Comparison of ENCODE assay signal across 10 mouse cellular contexts in the genomic region with DNA sequence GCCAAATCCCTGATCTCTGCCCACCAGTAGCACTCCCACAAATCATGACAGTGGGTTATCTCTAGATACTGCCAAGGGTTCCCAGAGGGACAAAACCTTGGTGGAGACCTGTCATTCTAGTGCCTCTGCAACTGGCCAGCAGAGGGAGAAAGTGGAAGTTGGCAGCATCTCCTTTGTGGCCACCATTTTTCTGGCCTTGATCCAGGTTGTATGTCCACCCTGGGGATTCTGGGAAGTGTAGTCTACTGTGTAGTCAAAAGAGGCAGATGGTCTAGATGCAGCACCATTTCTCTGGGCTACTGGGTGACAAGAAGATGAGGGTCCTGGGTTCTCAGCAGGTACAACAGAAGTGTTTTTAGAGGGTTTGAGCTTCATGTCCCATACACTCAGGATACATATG.
DNase-seq lines count a peak whose midpoint lies in the region; ATAC-seq and TF ChIP-seq lines count a peak whose summit lies in the region.
"Had no signal": no experiment of that assay in that cellular context is flagged by ENCODE, and none has a peak within 500 bp of the region (broad histone marks: within the 10 kb centered on the region; RNA-seq: fewer than 3 reads in every experiment).

No protein-coding gene starts in this region.

- no peak for TF ChIP-seq EP300 in liver, embryonic 14.5 days (IDR thresholded peaks at IDR 0.05; ENCODE audit: low read depth)

- DNase-seq in liver, embryonic 14.5 days (ENCODE audit: low read depth in 3 of 3, low spot score in 3 of 3): peak in 2 of 3 experiments; percentile 4 to 9
- DNase-seq in adrenal gland, postnatal 10 days: peak; percentile 73
- peak; percentile 14 for DNase-seq in naive thymus-derived CD4-positive, alpha-beta T cell, adult 2 months (ENCODE audit: low read depth)
- DNase-seq in thymus, postnatal 0 days (ENCODE audit: low spot score): no peak

- no peaks in the 10 kb centered on the region for H3K36me3 ChIP-seq in forebrain, embryonic 13.5 days (ENCODE audit: poor library complexity, severe bottlenecking)
- H3K36me3 ChIP-seq in forebrain, embryonic 12.5 days (replicated peaks): no peaks in the 10 kb centered on the region
- H3K36me3 ChIP-seq in liver, embryonic 14.5 days (replicated peaks; ENCODE audit: control insufficient read depth, insufficient read depth, low read depth): no peaks in the 10 kb centered on the region
- no peaks in the 10 kb centered on the region for H3K36me3 ChIP-seq in liver, embryonic 12.5 days
- H3K36me3 ChIP-seq: G1E had no signal

- H3K4me2 ChIP-seq in forebrain, embryonic 13.5 days: no peak overlapping the region
- H3K4me2 ChIP-seq in forebrain, embryonic 12.5 days: no peak overlapping the region
- no peak overlapping the region for H3K4me2 ChIP-seq in liver, embryonic 14.5 days (ENCODE audit: low read depth)
- no peak overlapping the region for H3K4me2 ChIP-seq in liver, embryonic 12.5 days

- H3K4me3 ChIP-seq in forebrain, embryonic 13.5 days: no peak overlapping the region
- H3K4me3 ChIP-seq in forebrain, embryonic 12.5 days (replicated peaks): no peak overlapping the region
- no peak overlapping the region for H3K4me3 ChIP-seq in liver, embryonic 14.5 days (ENCODE audit: insufficient read depth in 1 of 2, low read depth in 2 of 2, low read length in 2 of 2)
- H3K4me3 ChIP-seq in liver, embryonic 12.5 days: no peak overlapping the region

- no peak overlapping the region for H3K9ac ChIP-seq in forebrain, embryonic 13.5 days
- no peak overlapping the region for H3K9ac ChIP-seq in forebrain, embryonic 12.5 days
- H3K9ac ChIP-seq in liver, embryonic 14.5 days (replicated peaks): no peak overlapping the region
- no peak overlapping the region for H3K9ac ChIP-seq in liver, embryonic 12.5 days

- 0 out of 2 replicates have a peak, but pooled peaks have one; percentile 30 for ATAC-seq in forebrain, embryonic 13.5 days
- no peak for ATAC-seq in forebrain, embryonic 12.5 days (ENCODE audit: low FRiP score)
- no peak for ATAC-seq in liver, embryonic 14.5 days (ENCODE audit: insufficient read depth)
- ATAC-seq in liver, embryonic 12.5 days: no peak
- ATAC-seq in granulocyte monocyte progenitor cell, adult 5-6 weeks (replicated peaks; ENCODE audit: poor library complexity, severe bottlenecking): peak; percentile 81

- peaks cover 12% of the 10 kb centered on the region; the same call in 1 of the 2 replicates for H3K4me1 ChIP-seq in forebrain, embryonic 13.5 days
- peaks cover 9% of the 10 kb centered on the region for H3K4me1 ChIP-seq in forebrain, embryonic 12.5 days
- H3K4me1 ChIP-seq in liver, embryonic 14.5 days (replicated peaks; ENCODE audit: control insufficient read depth in 2 of 2, insufficient read depth in 2 of 2, low read length in 1 of 2): no peaks in the 10 kb centered on the region
- no peaks in the 10 kb centered on the region for H3K4me1 ChIP-seq in liver, embryonic 12.5 days

- no peaks in the 10 kb centered on the region for H3K9me3 ChIP-seq in forebrain, embryonic 13.5 days (replicated peaks)
- H3K9me3 ChIP-seq in forebrain, embryonic 12.5 days: no peaks in the 10 kb centered on the region
- H3K9me3 ChIP-seq in liver, embryonic 14.5 days (ENCODE audit: control insufficient read depth, low read length): no peaks in the 10 kb centered on the region
- no peaks in the 10 kb centered on the region for H3K9me3 ChIP-seq in liver, embryonic 12.5 days (replicated peaks)

- peak; percentile 33; the same call in 1 of the 2 replicates for TF ChIP-seq CTCF in liver, embryonic 14.5 days (IDR thresholded peaks at IDR 0.05; ENCODE audit: low read depth)

- H3K27ac ChIP-seq in forebrain, embryonic 13.5 days: no peak overlapping the region
- no peak overlapping the region for H3K27ac ChIP-seq in forebrain, embryonic 12.5 days
- no peak overlapping the region for H3K27ac ChIP-seq in liver, embryonic 14.5 days
- no peak overlapping the region for H3K27ac ChIP-seq in liver, embryonic 12.5 days
- H3K27ac ChIP-seq: macrophage had no signal

- H3K27me3 ChIP-seq in forebrain, embryonic 13.5 days: peaks cover 8% of the 10 kb centered on the region; the same call in 1 of the 2 replicates
- H3K27me3 ChIP-seq in forebrain, embryonic 12.5 days: peaks cover 13% of the 10 kb centered on the region
- H3K27me3 ChIP-seq in liver, embryonic 14.5 days (ENCODE audit: control insufficient read depth, insufficient read depth, low read length): no peaks in the 10 kb centered on the region
- H3K27me3 ChIP-seq in liver, embryonic 12.5 days (replicated peaks): peaks cover 18% of the 10 kb centered on the region

Comparison
In these comparisons a context has a peak if more than half of its experiments do, and no peak if none do; other contexts are left out.
1. ATAC-seq: peak in forebrain, embryonic 13.5 days (single experiment) and granulocyte monocyte progenitor cell, adult 5-6 weeks (single experiment); none in forebrain, embryonic 12.5 days (single experiment), liver, embryonic 14.5 days (single experiment) and liver, embryonic 12.5 days (single experiment).